Mouse (Mus musculus) limb, embryonic 15.5 days (tissue): ENCODE results near the gene Mamdc2. TPM values are rescaled to one million over a fixed set of nuclear protein-coding genes. Genes with fewer than 3 reads are reported as not detected.

Experiments used
- ATAC-seq: fragments of 200-750 bp; cut with Nextera tagmentation; 2 replicates; pipeline ENCODE4 v1.8.0; 2017; ENCODE audit warnings: low read depth, moderate TSS enrichment; ENCODE audit not compliant: insufficient number of reproducible peaks, low FRiP score, low TSS enrichment
- H3K27ac ChIP-seq: fragments of 300-500 bp; sonication (generic); 2 replicates; pipeline ENCODE4 v1.5.1; 2015; ENCODE audit warnings: moderate library complexity, mild to moderate bottlenecking, inconsistent platforms
- H3K27me3 ChIP-seq: fragments of 300-500 bp; sonication (generic); 2 replicates; pipeline ENCODE4 v1.6.1; 2015; ENCODE audit warnings: inconsistent platforms
- H3K36me3 ChIP-seq: fragments of 300-500 bp; sonication (generic); 2 replicates; pipeline ENCODE4 v1.6.1; 2015; ENCODE audit warnings: inconsistent platforms
- H3K4me1 ChIP-seq: fragments of 300-500 bp; sonication (generic); 2 replicates; pipeline ENCODE4 v1.6.1; 2015; ENCODE audit warnings: inconsistent platforms
- H3K4me2 ChIP-seq: fragments of 300-500 bp; sonication (generic); 2 replicates; pipeline ENCODE4 v1.6.1; 2015; ENCODE audit warnings: mild to moderate bottlenecking, inconsistent platforms
- H3K4me3 ChIP-seq: fragments of 300-500 bp; sonication (generic); 2 replicates; pipeline ENCODE4 v1.5.1; 2015; ENCODE audit warnings: mild to moderate bottlenecking, inconsistent platforms
- H3K9ac ChIP-seq: fragments of 300-500 bp; sonication (generic); 2 replicates; pipeline ENCODE4 v1.6.1; 2015; ENCODE audit warnings: inconsistent platforms
- H3K9me3 ChIP-seq: fragments of 300-500 bp; sonication (generic); 2 replicates; pipeline ENCODE4 v1.6.1; 2016; ENCODE audit warnings: inconsistent platforms
- WGBS: fragments of 180-500 bp; shearing (Covaris S2); methylation state at CpG from one replicate; pipeline ENCODE4 v1.1.7; 2015; 5-methylcytosine and 5-hydroxymethylcytosine counted together
- polyA plus RNA-seq: library from polyadenylated mRNA; unstranded; fragments of >200 nt; fragmentation: Nextera tagmentation; extraction: Ambion mirVana; gene quantifications from 2 replicates; pipeline ENCODE4 v1.2.1, GENCODE M21; 2015

The Mamdc2 gene
- polyA plus RNA-seq, 1 experiment from 2014 or later = 3.4 TPM

DNA sequence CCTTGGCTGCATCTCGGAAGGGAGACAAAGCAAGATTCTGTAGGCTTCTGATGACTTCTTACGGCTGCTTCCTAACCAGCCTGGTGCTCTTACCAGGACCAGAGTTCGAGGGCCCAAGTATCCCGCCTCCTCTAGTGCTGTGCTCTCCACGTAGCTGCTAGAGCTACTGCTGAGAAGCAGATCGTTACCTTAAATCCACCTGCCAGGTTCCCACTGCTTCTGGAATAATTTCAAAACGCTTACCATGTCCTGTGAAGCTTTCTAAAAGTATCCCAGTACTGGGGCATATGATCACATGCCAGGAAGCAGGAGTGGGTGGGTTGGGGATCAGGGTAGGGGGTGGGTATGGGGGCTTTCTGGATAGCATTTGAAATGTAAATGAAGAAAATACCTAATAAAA, 141.6 kb downstream of the Mamdc2 start:
- Histone ChIP-seq H3K27me3 (no peaks in the 10 kb centered on the region), H3K4me1 (no peaks in the 10 kb centered on the region), H3K9me3 (no peaks in the 10 kb centered on the region), H3K36me3 (no peaks in the 10 kb centered on the region), H3K9ac (no peak overlapping the region), H3K27ac (no peak overlapping the region), H3K4me3 (no peak overlapping the region), H3K4me2 (no peak overlapping the region)
- 75% methylated on average over 7 of the region's 7 CpGs for WGBS
- ATAC-seq = no peak

DNA sequence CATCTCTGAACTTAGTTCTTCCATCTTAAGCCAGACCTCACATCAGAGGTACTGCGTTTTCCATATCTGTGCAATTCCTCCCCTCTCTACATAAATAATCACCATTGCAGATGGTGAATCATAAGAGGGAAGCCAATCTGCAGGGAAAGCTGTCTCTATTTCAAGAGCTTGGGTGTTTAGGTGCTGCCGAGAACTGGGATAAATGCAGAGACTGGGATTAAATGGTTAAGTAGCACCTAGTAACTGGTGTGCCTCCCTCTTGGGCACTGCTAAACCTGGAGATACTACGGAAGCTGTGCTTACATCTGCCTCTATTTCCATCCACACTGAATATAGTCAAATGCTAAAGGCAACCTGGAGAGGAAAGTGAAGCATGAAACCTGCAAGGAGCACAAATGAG, 148.3 kb downstream of the Mamdc2 start:
- H3K27me3 ChIP-seq = no peaks in the 10 kb centered on the region
- H3K4me1 ChIP-seq = no peaks in the 10 kb centered on the region
- H3K36me3 ChIP-seq = no peaks in the 10 kb centered on the region
- no peak overlapping the region for H3K4me2 ChIP-seq
- 86% methylated on average over 3 of the region's 3 CpGs for WGBS
- H3K4me3 ChIP-seq = no peak overlapping the region
- H3K9me3 ChIP-seq = no peaks in the 10 kb centered on the region
- ATAC-seq = no peak
- H3K27ac ChIP-seq = no peak overlapping the region
- no peak overlapping the region for H3K9ac ChIP-seq

DNA sequence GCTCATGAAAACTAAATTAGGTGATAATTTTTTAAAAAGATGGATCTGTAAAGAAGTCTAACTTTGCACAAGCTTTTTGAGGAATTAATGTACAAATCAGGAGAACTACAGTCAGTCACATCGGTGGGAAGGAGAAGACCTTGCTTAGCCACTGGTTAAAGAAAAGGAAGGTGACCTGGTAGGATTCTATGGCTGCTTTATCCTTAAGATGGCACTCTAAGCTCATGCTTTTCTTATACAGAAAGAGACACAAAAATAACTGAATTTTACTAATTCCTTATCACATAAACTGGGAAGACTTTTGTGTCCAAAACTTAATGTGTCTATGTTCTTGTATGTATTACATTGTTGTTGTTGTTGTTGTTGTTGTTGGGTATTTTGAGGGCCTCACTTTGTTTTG, 149.3 kb downstream of the Mamdc2 start:
- no peaks in the 10 kb centered on the region for H3K9me3 ChIP-seq
- no peaks in the 10 kb centered on the region for H3K36me3 ChIP-seq
- H3K4me1 ChIP-seq = no peaks in the 10 kb centered on the region
- no peak overlapping the region for H3K9ac ChIP-seq
- no peak for ATAC-seq
- WGBS = 71% methylated on average over 1 of the region's 1 CpGs
- no peak overlapping the region for H3K27ac ChIP-seq
- no peaks in the 10 kb centered on the region for H3K27me3 ChIP-seq
- no peak overlapping the region for H3K4me3 ChIP-seq
- no peak overlapping the region for H3K4me2 ChIP-seq

DNA sequence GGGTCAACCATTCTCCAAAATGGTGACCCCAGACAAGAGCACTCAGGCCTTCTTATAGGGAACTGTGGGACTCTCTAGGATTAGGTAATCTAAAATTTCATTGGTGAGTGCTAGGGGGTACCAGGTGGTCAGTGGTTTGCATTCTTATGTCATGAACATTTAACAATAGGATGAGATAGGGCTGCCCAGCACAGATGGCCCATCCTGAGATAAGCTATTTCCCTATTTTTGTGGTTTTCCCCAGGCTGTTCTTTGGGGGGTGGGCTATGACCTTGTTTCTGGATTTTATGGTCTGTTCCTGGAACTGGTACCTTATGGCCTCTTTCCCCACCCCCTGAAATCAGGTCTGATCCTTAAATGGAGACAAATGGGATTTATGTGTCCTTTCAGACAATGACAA, 151.1 kb downstream of the Mamdc2 start:
- H3K36me3 ChIP-seq = no peaks in the 10 kb centered on the region
- H3K27ac ChIP-seq = no peak overlapping the region
- H3K27me3 ChIP-seq = no peaks in the 10 kb centered on the region
- no peak overlapping the region for H3K9ac ChIP-seq
- no peak overlapping the region for H3K4me2 ChIP-seq
- no peaks in the 10 kb centered on the region for H3K9me3 ChIP-seq
- no peaks in the 10 kb centered on the region for H3K4me1 ChIP-seq
- H3K4me3 ChIP-seq = no peak overlapping the region
- no peak for ATAC-seq

DNA sequence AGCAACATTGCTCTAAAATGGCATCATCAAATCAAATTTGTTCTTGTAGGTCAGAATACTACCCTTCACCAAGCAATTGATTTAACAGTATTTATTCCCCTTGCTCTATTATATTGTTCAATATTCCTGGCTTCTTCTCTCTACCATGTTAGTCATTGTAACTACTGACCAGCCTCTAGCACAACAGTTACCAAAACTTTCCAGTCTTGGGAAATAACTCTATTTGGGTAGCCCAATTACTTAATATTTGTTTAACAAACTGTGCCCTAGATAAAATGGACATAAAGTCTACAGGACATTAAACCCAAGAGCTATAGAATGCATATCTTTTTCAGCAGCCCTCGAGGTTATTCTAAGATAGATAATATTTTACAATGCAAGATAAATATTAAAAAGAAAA, 159.0 kb downstream of the Mamdc2 start:
- no peak overlapping the region for H3K27ac ChIP-seq
- no peaks in the 10 kb centered on the region for H3K9me3 ChIP-seq
- no peaks in the 10 kb centered on the region for H3K4me1 ChIP-seq
- ATAC-seq = no peak
- no peak overlapping the region for H3K4me2 ChIP-seq
- no peaks in the 10 kb centered on the region for H3K27me3 ChIP-seq
- 74% methylated on average over 1 of the region's 1 CpGs for WGBS
- H3K36me3 ChIP-seq = no peaks in the 10 kb centered on the region
- H3K9ac ChIP-seq = no peak overlapping the region
- no peak overlapping the region for H3K4me3 ChIP-seq

DNA sequence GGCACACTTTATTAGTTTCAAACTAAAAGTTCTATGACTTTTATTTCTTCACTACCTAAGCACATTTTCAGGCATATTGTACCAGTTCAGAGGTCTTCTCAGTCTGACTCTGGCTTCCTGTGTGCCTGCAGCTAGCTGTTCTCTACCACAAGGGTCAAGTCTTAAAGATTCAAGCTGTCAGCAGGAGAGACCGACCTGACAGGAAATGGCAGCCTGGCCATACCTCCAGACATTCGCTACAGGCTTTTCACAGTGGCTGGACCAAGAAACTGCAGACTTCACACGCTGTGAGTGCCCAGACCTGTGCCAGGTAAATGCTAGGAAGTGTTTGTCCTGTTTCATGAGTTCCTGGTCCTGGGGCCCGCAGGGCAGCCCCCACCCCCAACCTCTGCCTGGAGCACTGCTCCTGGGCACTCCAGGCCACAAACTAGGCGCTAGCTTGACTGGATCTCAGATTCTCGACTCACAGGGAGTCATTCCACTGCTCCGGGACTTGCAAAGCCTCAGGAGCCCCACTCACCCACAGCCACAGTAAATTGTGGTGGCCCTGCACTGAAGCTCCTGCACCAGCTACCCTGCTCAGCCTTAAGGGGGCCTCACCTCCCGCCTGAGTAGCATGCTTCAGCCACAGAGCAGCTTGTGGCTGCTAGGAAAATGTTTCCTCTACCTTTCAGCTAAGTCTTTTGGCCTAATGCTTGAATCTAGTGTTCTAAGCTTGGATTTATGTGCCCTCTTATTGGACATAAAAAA, 166.2 kb downstream of the Mamdc2 start:
- H3K9me3 ChIP-seq = no peaks in the 10 kb centered on the region
- H3K27me3 ChIP-seq = no peaks in the 10 kb centered on the region
- no peak for ATAC-seq
- 35% methylated on average over 8 of the region's 8 CpGs for WGBS
- H3K9ac ChIP-seq = no peak overlapping the region
- no peak overlapping the region for H3K27ac ChIP-seq
- H3K4me3 ChIP-seq = no peak overlapping the region
- H3K4me1 ChIP-seq = peaks cover 5% of the 10 kb centered on the region; the same call in 1 of the 2 replicates
- H3K4me2 ChIP-seq = no peak overlapping the region
- H3K36me3 ChIP-seq = no peaks in the 10 kb centered on the region

DNA sequence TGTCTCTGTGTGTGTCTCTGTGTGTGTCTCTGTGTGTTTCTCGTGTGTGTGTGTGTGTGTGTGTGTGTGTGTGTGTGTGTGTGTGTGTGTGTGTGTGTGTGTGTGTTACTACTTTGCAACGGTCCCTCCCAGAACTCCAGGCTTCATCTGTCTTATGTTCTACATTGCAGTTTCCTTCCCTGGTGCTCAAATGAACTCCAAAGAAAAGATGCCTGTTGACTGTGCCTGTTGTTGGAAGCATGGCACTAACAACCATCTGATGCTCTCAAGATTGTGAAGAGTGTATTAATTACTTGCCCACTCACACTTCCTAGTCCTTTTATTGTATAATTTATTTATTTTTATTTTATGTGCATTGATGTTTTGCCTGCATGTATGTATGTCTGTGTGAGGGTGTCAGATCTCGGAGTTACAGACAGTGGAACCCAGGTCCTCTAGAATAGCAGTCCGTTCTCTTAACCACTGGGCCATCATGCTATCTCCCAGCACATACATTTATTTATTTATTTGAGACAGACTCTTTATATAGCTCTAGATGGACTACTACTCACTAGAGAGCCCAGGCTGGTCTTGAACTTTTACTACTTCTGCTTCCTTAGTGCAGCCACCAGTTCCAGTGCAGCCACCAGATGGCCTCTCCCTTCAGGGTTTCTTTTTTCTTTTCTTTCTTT, 174.1 kb downstream of the Mamdc2 start:
- Histone ChIP-seq H3K4me3 (peak overlapping the region; percentile 84), H3K27me3 (no peaks in the 10 kb centered on the region), H3K27ac (peak overlapping the region; percentile 80; the same call in 1 of the 2 replicates), H3K9me3 (no peaks in the 10 kb centered on the region), H3K4me1 (peaks cover 7% of the 10 kb centered on the region; the same call in 1 of the 2 replicates), H3K9ac (no peak overlapping the region), H3K4me2 (peak overlapping the region; percentile 54), H3K36me3 (no peaks in the 10 kb centered on the region)
- WGBS = 51% methylated on average over 4 of the region's 4 CpGs
- no peak for ATAC-seq

DNA sequence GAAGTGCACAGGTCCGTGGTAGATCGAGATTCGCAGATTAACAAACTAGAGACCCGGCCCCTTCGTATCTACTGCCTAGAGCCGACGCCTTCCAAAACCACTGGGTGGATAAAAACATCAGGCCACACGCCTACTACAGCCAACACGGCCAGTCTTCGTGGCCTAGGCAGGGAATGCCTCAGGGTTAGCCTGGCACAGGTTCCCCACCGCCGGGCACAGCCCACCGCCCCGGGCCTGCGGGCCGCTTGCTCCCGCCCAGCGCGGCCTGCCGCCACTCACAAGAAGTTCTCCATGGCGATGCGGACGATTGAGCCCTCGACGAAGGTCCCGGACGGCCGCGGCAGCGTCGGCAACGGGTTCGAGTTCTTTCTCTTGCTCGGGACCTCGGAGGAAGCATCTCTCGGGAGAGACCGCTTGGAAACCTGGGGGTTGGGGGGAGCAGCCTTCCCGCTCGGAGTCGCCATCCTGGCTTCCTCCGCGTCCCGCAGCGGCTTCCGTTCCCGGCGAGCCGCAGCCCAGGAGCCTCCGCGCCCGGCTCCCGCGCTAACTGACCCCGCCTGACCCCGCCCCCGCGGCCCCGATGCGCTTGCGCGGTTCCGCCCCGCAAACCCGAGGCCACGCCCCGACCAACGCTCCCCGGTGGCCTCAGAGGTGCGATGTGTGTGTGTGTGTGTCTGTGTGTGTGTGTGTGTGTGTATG, 174.7 kb downstream of the Mamdc2 start, which contains the start of gene Smc5:
Gene Smc5 (minus strand): TSS at position 543 of the 699 bp plus-strand sequence.
- peak; percentile 89 for ATAC-seq
- peaks cover 2% of the 10 kb centered on the region; the same call in 1 of the 2 replicates for H3K36me3 ChIP-seq
- peak within 1 kb of the TSS; percentile 84 for H3K4me3 ChIP-seq
- peak within 1 kb of the TSS; percentile 54 for H3K4me2 ChIP-seq
- H3K27me3 ChIP-seq = no peaks in the 10 kb centered on the region
- H3K27ac ChIP-seq = peak within 1 kb of the TSS; percentile 80
- H3K4me1 ChIP-seq = peaks cover 7% of the 10 kb centered on the region; the same call in 1 of the 2 replicates
- no peaks in the 10 kb centered on the region for H3K9me3 ChIP-seq
- WGBS = under 1% methylated on average over 69 of the region's 69 CpGs
- peak within 1 kb of the TSS; percentile 89 for H3K9ac ChIP-seq

DNA sequence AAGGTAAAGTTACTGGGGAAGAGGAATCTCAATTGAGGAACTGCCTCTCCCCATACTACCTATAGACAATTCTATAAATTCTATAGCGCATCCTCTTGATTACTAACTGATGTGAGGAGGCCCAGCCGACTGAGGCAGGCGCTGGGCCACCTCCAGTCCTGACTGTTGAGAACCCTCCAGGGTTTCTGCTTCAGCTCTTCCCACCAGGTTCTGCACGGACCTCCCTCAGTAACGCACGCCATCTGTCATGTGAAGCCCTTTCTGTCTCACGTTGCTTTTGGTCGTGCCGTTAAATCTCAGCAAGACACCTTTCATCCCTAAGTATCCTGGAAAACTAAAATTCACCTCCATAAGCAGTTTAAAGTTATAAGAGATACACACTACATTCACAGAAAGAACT, 191.5 kb downstream of the Mamdc2 start:
- 68% methylated on average over 9 of the region's 9 CpGs for WGBS
- peaks cover 46% of the 10 kb centered on the region for H3K36me3 ChIP-seq
- H3K27ac ChIP-seq = no peak overlapping the region
- no peaks in the 10 kb centered on the region for H3K27me3 ChIP-seq
- ATAC-seq = no peak
- no peak overlapping the region for H3K4me2 ChIP-seq
- H3K4me1 ChIP-seq = no peaks in the 10 kb centered on the region
- no peak overlapping the region for H3K4me3 ChIP-seq
- H3K9me3 ChIP-seq = no peaks in the 10 kb centered on the region
- no peak overlapping the region for H3K9ac ChIP-seq

Other genes starting within 250 kb of the Mamdc2 start
- 27.9 and 29.6 TPM in 2 replicates for gene Smc5, start 174.5 kb downstream of the Mamdc2 start, polyA plus RNA-seq
- 0.23 and 0.27 TPM in 2 replicates for gene 1700028P14Rik, start 204.4 kb upstream of the Mamdc2 start, polyA plus RNA-seq
- gene Ptar1, start 239.0 kb upstream of the Mamdc2 start, polyA plus RNA-seq = 5.8 and 8.5 TPM in 2 replicates